Mouse (Mus musculus) megakaryocyte-erythroid progenitor cell, adult 5-6 weeks (primary cell): ENCODE measurements at regions not wholly inside any gene's neighbourhood (a gene's known extent, or its start where the extent isn't known, plus 50 kb on each side); places are given as distances from the start of the nearest gene placed in this dataset.
"Not testable (repeated sequence)": the region's sequence is repeated elsewhere in the genome, so short reads cannot be mapped to it uniquely, and the experiment has no call there.

Experiments
- ATAC-seq: replicated peaks from 2 replicates; pipeline ENCODE4 v1.8.0; 2016; ENCODE audit warnings: mild to moderate bottlenecking, inconsistent platforms; ENCODE audit not compliant: severe bottlenecking, poor library complexity, low FRiP score, low TSS enrichment

GRCm38 (mm10) chr14:104863881-104864280, 313.2 kb downstream of the Rbm26 start:
- no peak for ATAC-seq

- ATAC-seq: no peak
Observed at GRCm38 (mm10) chr14:104855913-104856312, 321.2 kb downstream of the Rbm26 start.

GRCm38 (mm10) chr14:104849274-104849673, 326.8 kb upstream of the Rnf219 start:
- no peak for ATAC-seq

- no peak for ATAC-seq
Observed at GRCm38 (mm10) chr14:104827404-104827803, 305.0 kb upstream of the Rnf219 start.

- ATAC-seq: peak; percentile 74; the same call in 1 of the 2 replicates
Observed at GRCm38 (mm10) chr14:104824926-104825325, 302.5 kb upstream of the Rnf219 start.

- ATAC-seq: no peak
Observed at GRCm38 (mm10) chr14:104824224-104824623, 301.8 kb upstream of the Rnf219 start.

GRCm38 (mm10) chr14:104821903-104822573, 299.6 kb upstream of the Rnf219 start:
- ATAC-seq: no peak

GRCm38 (mm10) chr14:104819106-104819505, 296.7 kb upstream of the Rnf219 start:
- ATAC-seq: no peak

- peak; percentile 81 for ATAC-seq
Observed at GRCm38 (mm10) chr14:104813977-104814584, 291.6 kb upstream of the Rnf219 start.

GRCm38 (mm10) chr14:104812006-104812405, 289.6 kb upstream of the Rnf219 start:
- no peak for ATAC-seq

GRCm38 (mm10) chr14:104805332-104805731, 282.9 kb upstream of the Rnf219 start:
- ATAC-seq: no peak

GRCm38 (mm10) chr14:104796348-104796965, 274.0 kb upstream of the Rnf219 start:
- ATAC-seq: no peak

- no peak for ATAC-seq
Observed at GRCm38 (mm10) chr14:104789346-104789745, 266.9 kb upstream of the Rnf219 start.

- ATAC-seq: no peak
Observed at GRCm38 (mm10) chr14:104785066-104785465, 262.6 kb upstream of the Rnf219 start.

- no peak for ATAC-seq
Observed at GRCm38 (mm10) chr14:104769938-104770337, 247.5 kb upstream of the Rnf219 start.

GRCm38 (mm10) chr14:104734213-104734612, 211.8 kb upstream of the Rnf219 start:
- ATAC-seq: no peak

- ATAC-seq: no peak
Observed at GRCm38 (mm10) chr14:104732036-104732435, 209.6 kb upstream of the Rnf219 start.

GRCm38 (mm10) chr14:104731319-104731995, 209.0 kb upstream of the Rnf219 start:
- no peak for ATAC-seq

GRCm38 (mm10) chr14:104715651-104716050, 193.2 kb upstream of the Rnf219 start:
- ATAC-seq: not testable (repeated sequence)

GRCm38 (mm10) chr14:104702283-104702893, 179.9 kb upstream of the Rnf219 start:
- ATAC-seq: no peak
